Mouse (Mus musculus) ES-CJ7 (cell line): Measurements from ENCODE around the gene Ltbp4.

ENCODE experiments used
- DNase-seq: peaks from one replicate; pipeline ENCODE4 v3.0.0; 2011; ENCODE audit warnings: low read depth, low spot score

Ltbp4 gene

DNA sequence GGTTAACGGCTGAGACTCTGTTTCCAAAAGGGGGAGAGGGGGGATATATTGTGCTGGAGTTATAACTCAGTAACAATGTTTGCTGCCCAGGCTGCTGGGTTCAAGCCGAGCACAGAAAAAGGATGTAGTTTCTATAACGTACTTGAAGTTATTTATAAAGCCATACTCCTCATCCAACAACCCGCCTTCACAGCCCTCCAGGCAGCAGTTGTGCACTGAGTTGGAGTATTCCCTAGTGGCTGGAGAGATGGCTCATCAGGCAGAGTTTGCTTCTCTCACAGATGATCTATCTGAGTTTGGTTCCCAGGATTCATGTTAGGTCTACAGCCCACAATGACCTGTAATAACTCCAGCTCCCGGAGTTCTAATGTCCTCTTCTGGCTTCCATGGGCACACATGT lies 36.7 kb downstream of the Ltbp4 start:
- DNase-seq: no peak

DNA sequence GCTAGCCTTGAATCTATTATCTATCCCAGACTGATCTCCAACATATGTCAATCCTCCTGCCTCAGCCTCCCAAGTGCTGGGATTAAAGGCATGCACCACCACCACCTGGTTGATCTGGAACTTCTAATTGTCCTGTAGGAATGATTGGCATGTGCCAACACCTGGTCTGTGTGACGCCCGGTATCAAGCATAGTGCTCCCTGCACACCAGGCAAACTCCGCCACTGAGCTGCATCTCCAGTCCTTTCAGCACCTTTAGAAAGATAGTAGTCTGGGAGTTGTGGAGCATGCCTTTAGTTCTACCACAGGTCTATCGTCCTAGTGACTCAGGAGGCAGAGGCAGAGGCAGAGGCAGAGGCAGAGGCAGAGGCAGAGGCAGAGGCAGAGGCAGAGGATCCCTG lies 37.1 kb downstream of the Ltbp4 start:
- no peak for DNase-seq

- no peak for DNase-seq
These were observed 38.7 kb downstream of the Ltbp4 start for GRCm38 (mm10) chr7:27298816-27299215.

- DNase-seq: peak; percentile 38
These were observed 39.4 kb downstream of the Ltbp4 start for GRCm38 (mm10) chr7:27298033-27298610.

DNA sequence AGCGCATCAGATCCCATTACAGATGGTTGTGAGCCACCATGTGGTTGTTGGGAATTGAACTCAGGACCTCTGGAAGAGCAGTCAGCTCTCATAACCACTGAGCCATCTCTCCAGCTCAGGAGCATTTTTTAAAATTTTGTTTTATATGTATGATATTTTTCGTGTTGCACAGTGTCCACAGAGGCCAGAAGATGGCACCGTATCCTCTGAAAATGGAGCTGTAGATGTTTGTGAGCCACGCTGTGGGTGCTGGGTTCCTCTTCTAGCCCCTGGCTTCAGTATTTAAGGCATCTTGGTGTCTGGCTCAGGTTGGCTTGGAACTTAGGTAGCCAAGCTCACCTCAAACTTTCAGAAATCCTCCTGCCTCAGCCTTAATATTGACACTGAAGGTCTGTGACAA lies 41.0 kb downstream of the Ltbp4 start:
- DNase-seq: peak; percentile 34

DNA sequence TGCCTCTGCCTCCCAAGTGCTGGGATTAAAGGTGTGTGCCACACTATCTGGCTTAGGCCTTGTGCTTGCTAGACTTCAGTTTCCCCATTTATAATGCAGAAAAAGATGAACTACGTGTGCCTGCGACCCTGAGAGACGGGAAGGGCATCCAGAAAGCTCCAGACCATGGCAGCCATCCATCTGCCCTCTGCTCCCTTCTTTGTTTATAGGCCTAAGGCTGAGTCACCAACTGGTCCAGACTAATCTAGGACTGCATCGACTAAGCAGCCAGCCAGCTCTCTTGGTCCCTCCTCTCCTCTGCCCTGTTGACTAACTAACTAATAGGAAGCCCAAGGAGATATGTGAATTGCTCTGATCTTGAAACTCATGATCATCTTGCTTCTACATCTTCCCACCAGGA lies 41.5 kb downstream of the Ltbp4 start:
- DNase-seq: no peak

GRCm38 (mm10) chr7:27291795-27292466 lies 45.6 kb downstream of the Ltbp4 start:
- no peak for DNase-seq

DNA sequence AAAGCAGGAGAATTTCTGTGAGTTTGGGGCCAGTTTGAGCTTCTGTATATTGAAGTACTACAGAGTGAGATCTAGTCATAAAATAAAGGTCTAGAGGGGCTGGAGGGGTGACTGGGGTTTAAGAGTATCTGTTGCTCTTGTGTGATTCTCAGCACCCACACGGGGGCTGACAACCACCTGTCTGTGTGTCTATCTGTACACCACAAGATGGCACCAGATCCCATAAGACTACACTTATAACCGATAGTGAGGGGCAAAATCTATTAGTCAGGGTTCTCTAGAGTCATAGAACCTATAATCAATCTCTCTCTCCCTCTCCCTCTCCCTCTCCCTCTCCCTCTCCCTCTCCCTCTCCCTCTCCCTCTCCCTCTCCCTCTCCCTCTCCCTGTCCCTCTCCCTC lies 46.9 kb downstream of the Ltbp4 start:
- DNase-seq: peak; percentile 82

DNA sequence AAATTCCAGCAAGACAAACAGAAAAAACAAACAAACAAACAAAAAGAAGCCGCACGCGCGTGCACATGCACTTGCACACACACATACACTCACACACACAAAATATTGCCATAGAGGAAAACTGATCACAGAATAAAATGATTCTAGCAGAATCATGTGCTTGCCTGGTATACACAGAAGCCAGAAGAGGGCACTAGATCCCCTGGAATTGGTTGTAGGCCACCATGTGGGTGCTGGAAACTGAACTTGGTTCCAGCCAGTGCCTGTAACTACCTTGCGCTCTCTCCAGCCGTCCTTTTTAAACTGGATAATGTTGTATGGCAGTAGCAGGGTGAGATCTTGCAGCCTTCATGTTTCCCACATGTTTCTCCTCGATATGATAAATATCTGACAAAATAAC lies 48.8 kb downstream of the Ltbp4 start:
- peak; percentile 57 for DNase-seq

GRCm38 (mm10) chr7:27285698-27286066 lies 51.8 kb downstream of the Ltbp4 start:
- DNase-seq: peak; percentile 96

DNA sequence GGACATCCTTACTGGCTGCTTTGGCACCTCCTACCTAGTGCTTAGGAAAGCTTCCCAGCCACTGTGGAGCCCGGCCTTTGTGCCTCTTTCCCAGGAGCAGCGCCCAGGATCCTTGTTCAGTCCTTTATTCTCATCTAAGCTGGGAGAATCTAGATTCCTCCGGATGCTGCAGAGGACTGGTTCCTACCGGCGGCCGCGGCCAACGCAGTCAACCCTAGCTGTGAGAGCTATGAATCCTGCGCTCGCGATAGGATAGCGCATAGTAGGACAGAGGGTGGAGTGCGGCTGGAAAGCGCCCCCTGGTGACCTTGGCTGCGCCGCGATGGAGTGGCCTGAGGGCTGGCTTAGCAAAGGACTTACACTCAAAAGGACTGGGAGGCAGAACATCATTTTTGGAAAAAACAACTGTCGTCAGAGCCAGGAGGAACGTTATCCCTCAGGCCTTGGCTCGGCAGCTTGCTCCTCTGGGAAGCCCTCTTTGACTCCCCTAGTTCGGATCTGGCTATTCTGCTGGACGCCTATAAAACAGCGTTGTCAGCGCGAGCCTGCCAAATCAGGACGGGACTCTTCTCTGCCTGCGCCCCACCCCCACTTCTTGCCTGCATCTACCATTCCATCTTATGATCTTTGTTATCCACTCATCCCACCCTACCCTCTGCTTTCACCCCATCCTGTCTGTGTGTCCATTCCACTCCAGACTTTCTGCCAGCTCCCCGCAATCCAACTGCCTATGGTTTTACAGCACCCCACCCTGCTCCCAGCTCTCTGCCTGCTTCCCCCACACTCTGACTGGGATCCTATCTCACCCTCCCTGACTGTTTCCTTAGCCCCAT lies 52.4 kb downstream of the Ltbp4 start:
- peak; percentile 97 for DNase-seq

DNA sequence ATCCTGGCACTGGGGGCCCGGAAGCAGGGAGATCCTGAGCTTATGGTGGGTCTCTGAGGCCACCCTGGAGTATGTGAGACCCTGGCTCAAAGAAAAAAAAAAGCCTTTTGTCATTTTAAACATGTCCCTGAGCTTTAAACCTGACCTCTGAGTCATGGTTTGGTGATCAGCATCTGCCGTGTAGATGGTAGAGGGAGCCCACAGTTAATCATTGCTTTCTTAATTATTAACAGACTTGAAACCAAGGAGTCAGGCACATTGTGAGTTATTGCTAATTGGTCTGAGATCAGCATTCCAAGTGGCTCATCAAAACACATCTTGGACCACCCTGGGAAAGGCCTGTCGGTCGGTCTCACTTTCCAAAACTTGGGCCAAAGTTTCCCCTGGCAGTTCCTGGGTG lies 55.3 kb downstream of the Ltbp4 start:
- peak; percentile 20 for DNase-seq

GRCm38 (mm10) chr7:27281717-27282116 lies 55.8 kb downstream of the Ltbp4 start:
- no peak for DNase-seq

DNA sequence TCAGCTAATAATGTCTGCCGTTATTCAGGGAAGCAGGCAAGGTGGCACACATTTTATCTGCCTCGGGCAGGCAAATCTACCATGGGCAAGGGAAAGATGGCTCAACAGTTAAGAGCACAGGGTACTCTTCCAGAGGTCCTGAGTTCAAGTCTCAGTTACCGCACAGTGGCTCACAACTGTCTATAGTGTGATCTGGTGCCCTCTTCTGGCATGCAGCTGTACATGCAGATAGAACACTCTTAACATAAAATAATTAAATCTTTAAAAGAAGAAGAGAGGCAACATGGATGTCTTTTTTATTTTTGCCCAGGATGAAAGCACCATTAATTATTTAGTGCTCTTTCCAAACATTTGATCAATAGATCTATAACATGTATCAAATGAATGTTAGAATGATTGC lies 60.3 kb downstream of the Ltbp4 start:
- DNase-seq: peak; percentile 46

DNA sequence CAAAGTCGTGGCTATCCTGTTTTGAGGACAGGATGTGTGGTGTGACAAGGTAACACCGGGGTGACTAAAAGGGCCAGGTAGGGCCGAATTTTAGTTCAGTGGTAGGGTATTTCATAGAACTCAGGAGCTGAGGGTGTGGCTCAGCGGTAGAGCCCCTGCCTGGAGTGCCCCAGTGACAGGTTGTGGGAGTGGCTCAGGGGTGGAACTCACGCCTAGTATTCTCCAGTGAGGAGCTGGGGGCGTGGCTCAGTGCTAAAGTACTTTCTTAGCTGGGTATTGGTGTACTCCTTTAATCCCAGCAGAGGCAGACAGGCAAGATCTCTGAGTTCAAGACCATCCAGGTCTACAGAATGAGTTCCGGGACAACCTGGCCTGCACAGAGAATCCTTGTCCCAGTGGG lies 61.5 kb downstream of the Ltbp4 start:
- DNase-seq: peak; percentile 79

- no peak for DNase-seq
These were observed 62.6 kb downstream of the Ltbp4 start for GRCm38 (mm10) chr7:27274916-27275315.

- DNase-seq: peak; percentile 95
These were observed 63.6 kb downstream of the Ltbp4 start for GRCm38 (mm10) chr7:27273739-27274351.

DNA sequence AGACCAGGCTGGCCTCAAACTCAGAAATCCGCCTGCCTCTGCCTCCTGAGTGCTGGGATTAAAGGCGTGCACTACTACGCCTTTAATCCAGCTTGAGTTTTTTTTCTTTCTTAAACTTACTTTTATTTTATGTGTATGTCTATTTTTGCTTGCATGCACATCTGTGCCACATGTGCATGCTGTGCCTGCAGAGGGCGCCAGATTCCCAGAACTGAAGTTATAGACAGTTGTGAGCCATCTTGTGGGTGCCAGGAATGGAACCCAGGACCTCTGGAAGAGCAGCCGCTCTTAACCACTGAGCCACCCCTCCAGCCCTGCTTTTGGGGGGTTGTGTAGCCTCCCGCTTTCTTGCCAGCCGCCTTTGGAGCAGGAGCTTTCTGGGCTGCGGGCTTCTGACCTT lies 66.1 kb downstream of the Ltbp4 start:
- DNase-seq: peak; percentile 48

GRCm38 (mm10) chr7:27266515-27267128 lies 70.9 kb downstream of the Ltbp4 start:
- DNase-seq: peak; percentile 64

DNA sequence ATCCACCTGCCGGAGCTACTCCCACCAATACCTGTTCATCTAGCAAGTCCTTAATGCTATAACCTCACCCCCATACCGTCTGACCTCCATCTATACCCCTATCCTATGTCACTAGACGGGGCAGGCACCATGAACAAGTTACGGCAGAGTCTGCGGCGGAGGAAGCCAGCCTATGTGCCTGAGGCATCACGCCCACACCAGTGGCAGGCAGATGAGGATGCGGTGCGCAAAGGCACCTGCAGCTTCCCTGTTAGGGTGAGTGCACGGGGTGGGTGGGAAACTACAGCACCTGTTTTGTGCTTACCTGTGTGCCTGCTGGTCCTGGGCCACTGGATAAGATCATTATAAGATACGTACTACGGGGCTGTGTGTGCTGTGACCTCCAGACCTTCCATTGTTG lies 72.7 kb downstream of the Ltbp4 start:
- no peak for DNase-seq

- DNase-seq: no peak
These were observed 75.6 kb downstream of the Ltbp4 start for GRCm38 (mm10) chr7:27261888-27262287.

DNA sequence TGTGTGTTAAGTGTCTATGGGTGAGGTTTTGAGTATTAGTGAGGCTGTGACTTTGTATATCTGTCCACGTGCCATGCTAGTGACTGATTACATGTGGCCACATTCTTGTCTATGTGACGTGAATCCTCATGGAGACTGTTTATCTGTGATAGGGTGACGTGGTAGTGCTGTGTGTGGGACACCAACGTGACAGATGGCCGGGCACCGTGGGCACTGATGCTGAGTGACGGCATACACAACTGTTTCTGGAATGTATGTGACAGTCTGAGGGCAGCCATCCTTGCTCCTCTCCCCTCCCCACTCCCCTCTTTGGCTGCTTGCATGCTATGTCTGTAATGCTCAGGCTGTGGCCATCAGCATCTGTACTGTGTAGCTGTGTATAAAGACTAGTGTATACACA lies 76.6 kb downstream of the Ltbp4 start:
- DNase-seq: no peak
